Mouse (Mus musculus) hindbrain, embryonic 10.5 days (tissue): ENCODE results near the gene Klf7. TPM values are rescaled to one million over a fixed set of nuclear protein-coding genes. Genes with fewer than 3 reads are reported as not detected.

ENCODE experiments used
- DNase-seq: peaks from one replicate; pipeline ENCODE4 v3.0.0-alpha.2; 2017; ENCODE audit warnings: low spot score
- H3K27ac ChIP-seq: fragments of 300-500 bp; sonication (generic); 2 replicates; pipeline ENCODE4 v1.5.1; 2016; ENCODE audit warnings: mild to moderate bottlenecking, moderate library complexity
- H3K27me3 ChIP-seq: fragments of 300-500 bp; sonication (generic); 2 replicates; pipeline ENCODE4 v1.6.1; 2016; ENCODE audit warnings: mild to moderate bottlenecking; ENCODE audit not compliant: poor library complexity, insufficient read depth, severe bottlenecking
- H3K36me3 ChIP-seq: fragments of 300-500 bp; sonication (generic); 2 replicates; pipeline ENCODE4 v1.6.1; 2016; ENCODE audit warnings: mild to moderate bottlenecking, moderate library complexity
- H3K4me1 ChIP-seq: fragments of 300-500 bp; sonication (generic); replicated peaks from 2 replicates; pipeline ENCODE4 v1.6.1; 2016; ENCODE audit warnings: mild to moderate bottlenecking
- H3K4me3 ChIP-seq: fragments of 300-500 bp; sonication (generic); 2 replicates; pipeline ENCODE4 v1.5.1; 2016; ENCODE audit warnings: mild to moderate bottlenecking, moderate library complexity
- H3K9me3 ChIP-seq: fragments of 300-500 bp; sonication (generic); 2 replicates; pipeline ENCODE4 v1.6.1; 2016; ENCODE audit warnings: mild to moderate bottlenecking, moderate library complexity
- WGBS: fragments of 180-500 bp; shearing (Covaris S2); methylation state at CpG from one replicate; pipeline ENCODE4 v1.1.7; 2016; 5-methylcytosine and 5-hydroxymethylcytosine counted together
- polyA plus RNA-seq: library from polyadenylated mRNA; unstranded; fragments of >200 nt; fragmentation: Nextera tagmentation; extraction: Ambion mirVana; gene quantifications from 2 replicates; pipeline ENCODE4 v1.2.1, GENCODE M21; 2016

The Klf7 gene
- polyA plus RNA-seq, 1 experiment from 2014 or later = 28.3 TPM

- H3K27me3 ChIP-seq = no peaks in the 10 kb centered on the region
- no peak overlapping the region for H3K27ac ChIP-seq
- H3K9me3 ChIP-seq = no peaks in the 10 kb centered on the region
- H3K4me1 ChIP-seq = 0 out of 2 replicates have a peak, but pooled peaks cover 2% of the 10 kb centered on the region
- H3K4me3 ChIP-seq = no peak overlapping the region
- no peaks in the 10 kb centered on the region for H3K36me3 ChIP-seq
- no peak for DNase-seq
Observed at GRCm38 (mm10) chr1:64046802-64047156, 75.3 kb downstream of the Klf7 start.

GRCm38 (mm10) chr1:64046087-64046801 lies 75.8 kb downstream of the Klf7 start:
- Histone ChIP-seq H3K4me1 (peaks cover 4% of the 10 kb centered on the region; the same call in 1 of the 2 replicates), H3K27me3 (no peaks in the 10 kb centered on the region), H3K36me3 (no peaks in the 10 kb centered on the region), H3K9me3 (no peaks in the 10 kb centered on the region), H3K27ac (no peak overlapping the region), H3K4me3 (no peak overlapping the region)
- 93% methylated on average over 14 of the region's 14 CpGs for WGBS
- DNase-seq = no peak

- DNase-seq = no peak
- H3K27me3 ChIP-seq = no peaks in the 10 kb centered on the region
- H3K4me1 ChIP-seq = peaks cover 15% of the 10 kb centered on the region
- H3K27ac ChIP-seq = no peak overlapping the region
- no peak overlapping the region for H3K4me3 ChIP-seq
- WGBS = 53% methylated on average over 2 of the region's 2 CpGs
- no peaks in the 10 kb centered on the region for H3K9me3 ChIP-seq
- peaks cover 10% of the 10 kb centered on the region; the same call in 1 of the 2 replicates for H3K36me3 ChIP-seq
Observed at GRCm38 (mm10) chr1:64044577-64044976, 77.5 kb downstream of the Klf7 start.

GRCm38 (mm10) chr1:64040831-64041383 lies 81.2 kb downstream of the Klf7 start:
- Histone ChIP-seq H3K4me3 (no peak overlapping the region), H3K36me3 (peaks cover 10% of the 10 kb centered on the region; the same call in 1 of the 2 replicates), H3K9me3 (no peaks in the 10 kb centered on the region), H3K27me3 (no peaks in the 10 kb centered on the region), H3K27ac (peak overlapping the region; percentile 31; the same call in 1 of the 2 replicates), H3K4me1 (peaks cover 40% of the 10 kb centered on the region)
- WGBS = 58% methylated on average over 5 of the region's 5 CpGs
- no peak for DNase-seq

DNA sequence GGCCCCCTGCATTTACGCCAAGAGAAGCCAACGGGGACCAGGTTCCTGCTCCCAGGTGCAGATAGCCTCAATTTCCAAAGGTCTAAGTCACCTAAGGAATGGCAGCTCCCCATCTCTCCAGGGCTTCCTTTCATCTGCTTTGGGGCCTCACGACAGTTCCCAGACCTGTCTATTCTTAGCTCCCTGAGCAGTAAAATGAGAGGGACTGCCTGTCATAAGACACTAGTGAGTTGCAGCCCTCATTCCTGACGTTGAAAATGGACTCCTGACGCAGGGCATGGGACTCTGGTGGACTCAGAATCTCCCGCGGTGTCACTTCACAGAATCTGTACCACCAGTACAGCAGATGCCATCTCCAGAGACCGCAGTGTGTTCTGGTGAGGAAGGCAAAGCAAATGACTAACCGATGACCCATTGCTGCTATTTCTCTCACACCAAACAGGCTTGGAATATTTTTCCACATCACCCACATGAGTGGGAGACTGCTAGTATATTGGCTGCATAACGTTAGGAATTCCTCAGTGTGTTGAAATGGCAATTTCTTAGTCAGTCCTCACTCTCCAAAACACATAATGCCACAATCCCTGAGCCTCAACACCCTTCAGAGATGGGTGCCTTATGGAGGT lies 81.9 kb downstream of the Klf7 start:
- H3K27ac ChIP-seq = no peak overlapping the region

DNA sequence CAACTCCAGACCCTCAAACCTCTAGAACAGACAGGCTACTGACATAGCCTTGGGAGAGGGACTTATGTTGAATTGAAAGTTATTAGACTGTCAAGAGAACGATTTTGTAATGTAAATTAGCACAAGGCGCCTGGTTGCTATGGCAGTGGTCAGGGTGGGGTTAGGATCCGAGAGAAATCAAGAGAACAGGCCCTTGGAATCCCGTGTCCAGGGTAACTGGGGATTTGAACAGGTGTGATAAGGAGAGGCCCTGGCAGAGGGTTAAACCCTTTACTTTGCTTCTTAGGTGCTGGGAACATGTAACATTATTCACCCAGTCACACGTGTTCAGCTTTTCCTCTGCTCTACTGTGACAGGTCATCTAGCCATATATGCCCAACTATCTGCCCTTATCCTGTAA lies 83.7 kb downstream of the Klf7 start:
- no peak for DNase-seq
- Histone ChIP-seq H3K27me3 (no peaks in the 10 kb centered on the region), H3K4me1 (peaks cover 51% of the 10 kb centered on the region), H3K9me3 (no peaks in the 10 kb centered on the region), H3K27ac (peak overlapping the region; percentile 66; the same call in 1 of the 2 replicates), H3K4me3 (no peak overlapping the region), H3K36me3 (peaks cover 25% of the 10 kb centered on the region)
- 57% methylated on average over 5 of the region's 5 CpGs for WGBS

More for the DNA sequence above, 81.9 kb downstream of the Klf7 start:
- 85% methylated on average over 10 of the region's 10 CpGs for WGBS
- H3K27me3 ChIP-seq = no peaks in the 10 kb centered on the region
- no peaks in the 10 kb centered on the region for H3K9me3 ChIP-seq
- peaks cover 48% of the 10 kb centered on the region for H3K4me1 ChIP-seq
- DNase-seq = no peak
- peaks cover 11% of the 10 kb centered on the region for H3K36me3 ChIP-seq
- H3K4me3 ChIP-seq = no peak overlapping the region

- H3K27ac ChIP-seq = peak overlapping the region; percentile 66
- H3K9me3 ChIP-seq = no peaks in the 10 kb centered on the region
- no peak overlapping the region for H3K4me3 ChIP-seq
- DNase-seq = no peak
- no peaks in the 10 kb centered on the region for H3K27me3 ChIP-seq
- H3K36me3 ChIP-seq = peaks cover 25% of the 10 kb centered on the region
- 79% methylated on average over 6 of the region's 6 CpGs for WGBS
- peaks cover 49% of the 10 kb centered on the region for H3K4me1 ChIP-seq
Observed at GRCm38 (mm10) chr1:64037800-64038199, 84.3 kb downstream of the Klf7 start.

DNA sequence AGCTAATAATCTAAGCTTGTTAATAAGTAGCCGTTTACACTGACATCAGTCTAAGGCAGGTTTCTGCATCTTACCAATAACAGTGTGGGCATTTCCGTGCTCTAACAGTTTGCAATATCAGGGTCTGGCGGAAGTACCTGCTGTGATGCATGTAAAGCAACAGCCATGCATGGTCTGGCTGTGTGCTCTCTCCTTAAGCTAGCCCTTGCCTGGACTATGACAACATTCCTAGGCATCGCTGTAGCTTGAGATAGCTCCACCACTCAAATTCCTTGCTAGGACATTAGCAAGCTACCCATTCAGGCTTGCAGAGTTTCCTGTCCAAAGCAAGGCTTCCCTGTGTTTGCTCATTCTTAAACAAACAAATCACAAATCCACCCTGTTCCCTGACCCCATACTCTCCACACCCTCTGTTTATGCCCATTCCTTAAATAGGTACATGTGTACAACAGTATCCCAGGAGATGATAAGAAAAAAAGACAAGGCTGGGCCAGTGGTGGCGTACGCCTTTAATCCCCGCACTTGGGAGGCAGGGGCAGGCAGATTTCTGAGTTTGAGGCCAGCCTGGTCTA lies 85.1 kb downstream of the Klf7 start:
- Histone ChIP-seq H3K4me3 (no peak overlapping the region), H3K4me1 (peaks cover 52% of the 10 kb centered on the region), H3K27me3 (no peaks in the 10 kb centered on the region), H3K36me3 (peaks cover 25% of the 10 kb centered on the region), H3K27ac (no peak overlapping the region; the same call in 1 of the 2 replicates), H3K9me3 (no peaks in the 10 kb centered on the region)
- 88% methylated on average over 7 of the region's 7 CpGs for WGBS
- no peak for DNase-seq

DNA sequence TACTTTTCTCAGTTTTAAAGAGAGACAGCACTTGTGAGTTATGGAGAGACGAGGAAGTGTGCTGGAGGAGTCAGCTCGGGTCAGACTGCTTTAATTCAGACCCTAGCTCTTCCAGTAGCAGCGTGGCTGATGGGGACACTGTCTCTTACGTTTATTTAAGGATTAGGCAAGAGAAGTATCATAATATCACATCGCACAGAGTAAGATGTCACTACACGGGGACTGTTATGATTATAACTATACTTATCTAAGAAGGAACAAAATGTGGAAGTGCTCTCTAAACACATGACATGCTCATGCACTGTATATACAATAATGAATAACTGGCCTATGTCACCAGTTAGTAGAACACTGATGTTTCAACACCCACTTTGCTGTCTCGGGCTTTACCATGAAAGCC lies 86.3 kb downstream of the Klf7 start:
- peak overlapping the region; percentile 50; the same call in 1 of the 2 replicates for H3K27ac ChIP-seq
- WGBS = 68% methylated on average over 7 of the region's 7 CpGs
- no peak for DNase-seq

DNA sequence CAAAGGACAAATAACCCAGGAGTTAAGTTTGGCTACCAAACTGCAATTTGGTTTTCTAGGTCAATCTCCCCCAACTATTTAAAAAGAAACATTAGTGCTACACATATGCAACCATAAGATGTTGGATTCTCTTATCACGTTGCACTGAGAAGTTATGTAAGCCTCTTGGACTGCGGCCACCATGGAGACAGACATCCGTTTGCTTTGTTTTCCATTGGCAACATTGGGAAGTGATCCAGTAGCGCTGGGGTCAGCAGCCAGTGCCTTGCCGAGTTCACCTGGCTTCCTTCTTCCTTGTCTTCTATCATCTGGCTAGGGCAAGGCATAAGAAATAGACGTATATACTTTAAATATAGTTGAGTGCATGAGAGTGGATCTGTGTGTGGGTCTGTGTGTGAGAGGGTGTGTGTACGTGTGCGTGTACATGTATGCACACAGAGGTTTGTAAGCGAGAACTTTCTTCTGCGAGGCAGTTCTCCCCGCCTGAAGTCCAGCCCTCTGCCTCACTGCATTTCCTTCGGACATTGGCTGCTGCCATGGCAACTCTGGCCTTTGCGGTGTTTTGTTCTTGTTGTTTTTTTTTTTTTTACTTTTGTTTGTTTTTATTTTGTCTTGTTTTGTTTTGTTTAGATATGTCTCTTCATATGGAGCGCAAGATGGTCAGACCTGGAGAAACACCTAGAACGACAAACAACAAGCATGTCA lies 86.8 kb downstream of the Klf7 start:
- H3K4me1 ChIP-seq = peaks cover 42% of the 10 kb centered on the region

More for the DNA sequence above, 86.3 kb downstream of the Klf7 start:
- Histone ChIP-seq H3K9me3 (no peaks in the 10 kb centered on the region), H3K36me3 (peaks cover 25% of the 10 kb centered on the region), H3K27me3 (no peaks in the 10 kb centered on the region), H3K4me3 (no peak overlapping the region), H3K4me1 (peaks cover 46% of the 10 kb centered on the region)

DNA sequence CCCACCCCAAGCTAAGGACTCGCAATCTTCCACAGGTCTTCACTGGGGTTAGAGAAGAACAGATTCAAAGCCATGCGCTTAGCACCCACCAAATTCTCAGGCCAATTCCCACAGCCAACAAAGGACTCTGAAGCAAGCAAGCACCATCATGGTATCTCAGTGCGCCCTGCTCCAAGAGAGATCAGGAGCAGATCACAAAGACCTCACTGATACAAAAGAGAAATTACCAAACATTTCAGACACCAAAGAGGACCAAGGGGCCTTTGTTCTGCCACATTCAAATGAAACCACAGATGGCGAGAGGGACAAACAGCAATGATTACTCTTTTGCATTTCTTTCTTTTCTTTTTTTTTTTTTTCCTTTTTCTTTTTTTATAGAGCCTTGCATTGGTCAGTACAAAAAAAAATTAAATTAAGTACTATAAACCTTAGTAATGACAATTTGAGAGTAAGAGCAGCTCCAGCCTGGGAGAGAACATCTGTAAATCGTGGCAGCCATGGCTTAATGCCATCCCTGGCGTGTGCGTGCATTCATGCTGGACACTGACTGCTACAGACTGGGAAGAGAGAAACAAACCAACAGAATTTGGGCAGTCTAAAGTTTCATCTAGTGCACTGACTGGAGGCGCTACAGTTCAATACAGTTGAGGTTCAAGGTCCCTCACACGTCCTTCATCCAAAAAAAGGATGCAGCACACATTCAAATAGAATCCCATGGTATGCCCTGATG lies 89.4 kb downstream of the Klf7 start:
- 85% methylated on average over 9 of the region's 9 CpGs for WGBS
- no peak for DNase-seq
- H3K4me1 ChIP-seq = peaks cover 29% of the 10 kb centered on the region

More for the DNA sequence above, 86.8 kb downstream of the Klf7 start:
- WGBS = 76% methylated on average over 15 of the region's 15 CpGs
- Histone ChIP-seq H3K9me3 (no peaks in the 10 kb centered on the region), H3K36me3 (peaks cover 19% of the 10 kb centered on the region), H3K27me3 (no peaks in the 10 kb centered on the region), H3K27ac (peak overlapping the region; percentile 50; the same call in 1 of the 2 replicates), H3K4me3 (no peak overlapping the region)
- peak; percentile 29 for DNase-seq

DNA sequence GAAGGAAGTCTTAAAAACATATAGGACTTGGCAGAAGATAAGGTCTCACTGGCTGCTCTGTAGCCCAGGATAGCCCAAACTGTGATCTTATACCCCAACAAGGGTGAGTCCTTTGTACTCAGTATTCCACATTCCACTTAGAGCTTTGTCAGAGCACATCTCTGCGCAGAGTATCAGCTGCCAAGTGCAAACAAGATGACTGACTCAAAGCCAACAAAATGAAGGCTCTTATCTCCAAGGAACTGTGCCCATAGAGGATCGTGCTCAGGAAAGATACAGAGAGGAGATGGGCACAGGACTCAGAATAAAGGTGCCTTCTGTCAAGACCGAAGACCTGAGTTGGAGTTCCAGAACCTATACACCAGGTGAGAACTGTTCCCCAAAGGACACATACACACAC lies 100.1 kb downstream of the Klf7 start:
- WGBS = 92% methylated on average over 3 of the region's 3 CpGs
- no peak for DNase-seq
- no peaks in the 10 kb centered on the region for H3K9me3 ChIP-seq
- H3K36me3 ChIP-seq = no peaks in the 10 kb centered on the region
- H3K4me1 ChIP-seq = peaks cover 30% of the 10 kb centered on the region
- H3K27me3 ChIP-seq = no peaks in the 10 kb centered on the region
- H3K4me3 ChIP-seq = no peak overlapping the region
- no peak overlapping the region for H3K27ac ChIP-seq

More for the DNA sequence above, 89.4 kb downstream of the Klf7 start:
- Histone ChIP-seq H3K36me3 (peaks cover 15% of the 10 kb centered on the region), H3K4me3 (no peak overlapping the region), H3K27me3 (no peaks in the 10 kb centered on the region), H3K9me3 (no peaks in the 10 kb centered on the region), H3K27ac (peak overlapping the region; percentile 59)
